ENCODE assay signal across 14 mouse cellular contexts in the genomic region with DNA sequence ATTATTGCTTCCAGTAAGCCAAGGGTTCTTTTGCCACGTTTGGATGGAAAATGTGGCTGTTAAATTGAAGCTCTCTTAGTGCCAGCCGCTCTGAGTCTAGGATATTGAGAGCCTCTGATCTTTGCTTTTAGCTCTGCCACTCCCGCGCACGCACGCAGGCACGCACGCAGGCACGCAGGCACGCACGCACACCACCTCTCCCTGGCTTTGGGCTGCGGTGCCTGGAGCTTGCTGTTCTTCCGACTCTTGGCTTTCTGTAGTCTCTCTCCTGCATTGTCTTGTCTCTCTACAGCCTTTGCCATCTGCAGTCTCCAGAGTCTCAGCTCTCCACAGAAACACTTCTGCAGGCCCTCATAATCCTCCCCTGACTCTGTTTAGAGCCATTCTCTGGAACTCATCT.
DNase-seq lines count a peak whose midpoint lies in the region; ATAC-seq lines count a peak whose summit lies in the region.
"Had no signal": no experiment of that assay in that cellular context is flagged by ENCODE, and none has a peak within 500 bp of the region (broad histone marks: within the 10 kb centered on the region; RNA-seq: fewer than 3 reads in every experiment).

No protein-coding gene starts in this region.

- H3K4me2 ChIP-seq in midbrain, embryonic 14.5 days (ENCODE audit: low read length): no peak overlapping the region
- H3K4me2 ChIP-seq in hindbrain, embryonic 16.5 days (ENCODE audit: low read length): peak overlapping the region; percentile 38
- H3K4me2 ChIP-seq in stomach, embryonic 14.5 days (replicated peaks; ENCODE audit: low read depth, low read length): peak overlapping the region; percentile 34
- H3K4me2 ChIP-seq: lung, embryonic 15.5 days; midbrain, embryonic 13.5 days had no signal

- H3K36me3 ChIP-seq in midbrain, embryonic 10.5 days: no peaks in the 10 kb centered on the region
- H3K36me3 ChIP-seq in midbrain, embryonic 14.5 days (ENCODE audit: control insufficient read depth, insufficient read depth, low read length): no peaks in the 10 kb centered on the region
- no peaks in the 10 kb centered on the region for H3K36me3 ChIP-seq in hindbrain, embryonic 16.5 days (ENCODE audit: control insufficient read depth, insufficient read depth, low read length)
- H3K36me3 ChIP-seq in stomach, embryonic 14.5 days (ENCODE audit: control insufficient read depth, insufficient read depth, low read length): no peaks in the 10 kb centered on the region
- H3K36me3 ChIP-seq: lung, embryonic 15.5 days; midbrain, embryonic 13.5 days had no signal

- peak; percentile 72 for ATAC-seq in frontal cortex, adult (ENCODE audit: low TSS enrichment)
- ATAC-seq in midbrain, embryonic 14.5 days (ENCODE audit: low FRiP score, low TSS enrichment): no peak
- ATAC-seq in hindbrain, embryonic 16.5 days: peak; percentile 69; the same call in 1 of the 2 replicates
- ATAC-seq in stomach, embryonic 14.5 days (ENCODE audit: insufficient number of reproducible peaks, insufficient read depth, low FRiP score, low read depth): no peak
- ATAC-seq: midbrain, embryonic 13.5 days had no signal

- H3K27me3 ChIP-seq in midbrain, embryonic 10.5 days (ENCODE audit: low read depth, poor library complexity, severe bottlenecking): no peaks in the 10 kb centered on the region
- H3K27me3 ChIP-seq in midbrain, embryonic 14.5 days (ENCODE audit: control insufficient read depth, insufficient read depth, low read length): no peaks in the 10 kb centered on the region
- H3K27me3 ChIP-seq in hindbrain, embryonic 16.5 days (replicated peaks; ENCODE audit: control insufficient read depth, insufficient read depth, low read length): no peaks in the 10 kb centered on the region
- no peaks in the 10 kb centered on the region for H3K27me3 ChIP-seq in stomach, embryonic 14.5 days (ENCODE audit: control insufficient read depth, insufficient read depth, low read length)
- H3K27me3 ChIP-seq: lung, embryonic 15.5 days; midbrain, embryonic 13.5 days had no signal

- WGBS in midbrain, embryonic 10.5 days: 83% methylated on average over 13 of the region's 13 CpGs
- 77% methylated on average over 13 of the region's 13 CpGs for WGBS in midbrain, embryonic 14.5 days
- 64% methylated on average over 13 of the region's 13 CpGs for WGBS in hindbrain, embryonic 16.5 days
- WGBS in stomach, embryonic 14.5 days: 31% methylated on average over 13 of the region's 13 CpGs

- intact Hi-C loops in gastrocnemius, postnatal 36 days (cut with DNase I): no loop called here

- no peak overlapping the region for H3K9ac ChIP-seq in midbrain, embryonic 14.5 days (replicated peaks; ENCODE audit: low read length)
- H3K9ac ChIP-seq in hindbrain, embryonic 16.5 days (ENCODE audit: low read depth, low read length): peak overlapping the region; percentile 41; the same call in 1 of the 2 replicates
- no peak overlapping the region for H3K9ac ChIP-seq in stomach, embryonic 14.5 days (replicated peaks; ENCODE audit: low read depth, low read length)
- H3K9ac ChIP-seq: lung, embryonic 15.5 days; midbrain, embryonic 13.5 days had no signal

- H3K27ac ChIP-seq in midbrain, embryonic 10.5 days (replicated peaks): peak overlapping the region; percentile 46; the same call in 1 of the 2 replicates
- H3K27ac ChIP-seq in midbrain, embryonic 14.5 days (replicated peaks; ENCODE audit: low read depth, low read length): no peak overlapping the region
- H3K27ac ChIP-seq in hindbrain, embryonic 16.5 days (ENCODE audit: low read depth, low read length): peak overlapping the region; percentile 56
- peak overlapping the region; percentile 23; the same call in 1 of the 2 replicates for H3K27ac ChIP-seq in stomach, embryonic 14.5 days (ENCODE audit: low read length)
- H3K27ac ChIP-seq: lung, embryonic 15.5 days; midbrain, embryonic 13.5 days had no signal

- no peak for DNase-seq in frontal cortex, postnatal 25 days (ENCODE audit: low spot score in 2 of 2)
- DNase-seq in midbrain, embryonic 10.5 days (ENCODE audit: low spot score): no peak
- no peak for DNase-seq in midbrain, embryonic 14.5 days
- no peak for DNase-seq in gastrocnemius, postnatal 36 days
- DNase-seq in cerebellum, adult 11 months: no peak
- DNase-seq: cerebellum, postnatal 36 days; gastrocnemius, postnatal 14 days; kidney, adult 2 months had no signal

- H3K9me3 ChIP-seq in midbrain, embryonic 10.5 days (replicated peaks): no peaks in the 10 kb centered on the region
- no peaks in the 10 kb centered on the region for H3K9me3 ChIP-seq in midbrain, embryonic 14.5 days (ENCODE audit: control insufficient read depth, low read length)
- H3K9me3 ChIP-seq in hindbrain, embryonic 16.5 days (ENCODE audit: control insufficient read depth, low read length): no peaks in the 10 kb centered on the region
- no peaks in the 10 kb centered on the region for H3K9me3 ChIP-seq in stomach, embryonic 14.5 days (ENCODE audit: control insufficient read depth, low read depth, low read length)
- H3K9me3 ChIP-seq: lung, embryonic 15.5 days; midbrain, embryonic 13.5 days had no signal

- no peak overlapping the region for H3K4me3 ChIP-seq in midbrain, embryonic 10.5 days
- no peak overlapping the region for H3K4me3 ChIP-seq in midbrain, embryonic 14.5 days (replicated peaks; ENCODE audit: low read depth, low read length)
- no peak overlapping the region for H3K4me3 ChIP-seq in hindbrain, embryonic 16.5 days (ENCODE audit: low read length)
- no peak overlapping the region for H3K4me3 ChIP-seq in stomach, embryonic 14.5 days (ENCODE audit: low read depth, low read length)
- H3K4me3 ChIP-seq: erythroblast, embryonic 14.5 days; lung, embryonic 15.5 days; midbrain, embryonic 13.5 days had no signal

- peaks cover 26% of the 10 kb centered on the region for H3K4me1 ChIP-seq in midbrain, embryonic 10.5 days
- H3K4me1 ChIP-seq in midbrain, embryonic 14.5 days (ENCODE audit: control insufficient read depth, insufficient read depth, low read length): peaks cover 7% of the 10 kb centered on the region; the same call in 1 of the 2 replicates
- peaks cover 11% of the 10 kb centered on the region for H3K4me1 ChIP-seq in hindbrain, embryonic 16.5 days (ENCODE audit: control insufficient read depth, insufficient read depth, low read depth, low read length)
- H3K4me1 ChIP-seq in stomach, embryonic 14.5 days (ENCODE audit: control insufficient read depth, insufficient read depth, low read length): no peaks in the 10 kb centered on the region; the same call in 1 of the 2 replicates
- H3K4me1 ChIP-seq: lung, embryonic 15.5 days had no signal

Comparison
In these comparisons a context has a peak if more than half of its experiments do, and no peak if none do; other contexts are left out.
1. ATAC-seq: peak in frontal cortex, adult (single experiment) and hindbrain, embryonic 16.5 days (single experiment); none in midbrain, embryonic 14.5 days (single experiment) and stomach, embryonic 14.5 days (single experiment).